Mouse (Mus musculus) embryonic facial prominence, embryonic 11.5 days (tissue): Measurements from ENCODE around the gene Pde6g. TPM values are rescaled to one million over a fixed set of nuclear protein-coding genes. Genes with fewer than 3 reads are reported as not detected.
"Not testable (repeated sequence)": the region's sequence is repeated elsewhere in the genome, so short reads cannot be mapped to it uniquely, and the experiment has no call there.

Experiments used
- ATAC-seq: fragments of 200-750 bp; cut with Nextera tagmentation; replicated peaks from 2 replicates; pipeline ENCODE4 v1.8.0; 2017; ENCODE audit warnings: low read depth; ENCODE audit not compliant: insufficient number of reproducible peaks, low FRiP score, low TSS enrichment
- DNase-seq: peaks from one replicate; pipeline ENCODE4 v3.0.0-alpha.2; 2015; ENCODE audit warnings: low spot score
- H3K27ac ChIP-seq: fragments of 300-500 bp; sonication (generic); replicated peaks from 2 replicates; pipeline ENCODE4 v1.5.1; 2014; ENCODE audit warnings: mild to moderate bottlenecking, low read depth, low read length, control low read depth
- H3K27me3 ChIP-seq: fragments of 300-500 bp; sonication (generic); 2 replicates; pipeline ENCODE4 v1.6.1; 2014; ENCODE audit warnings: mild to moderate bottlenecking, low read length, moderate library complexity, mixed read lengths; ENCODE audit not compliant: control insufficient read depth, insufficient read depth
- H3K36me3 ChIP-seq: fragments of 300-500 bp; sonication (generic); replicated peaks from 2 replicates; pipeline ENCODE4 v1.6.1; 2014; ENCODE audit warnings: low read depth, mild to moderate bottlenecking, low read length, moderate library complexity, mixed read lengths; ENCODE audit not compliant: control insufficient read depth, insufficient read depth
- H3K4me1 ChIP-seq: fragments of 300-500 bp; sonication (generic); 2 replicates; pipeline ENCODE4 v1.6.1; 2014; ENCODE audit warnings: low read length, mixed read lengths; ENCODE audit not compliant: control insufficient read depth, insufficient read depth
- H3K4me2 ChIP-seq: fragments of 300-500 bp; sonication (generic); 2 replicates; pipeline ENCODE4 v1.6.1; 2014; ENCODE audit warnings: low read depth, mild to moderate bottlenecking, control low read depth, low read length, moderate library complexity
- H3K4me3 ChIP-seq: fragments of 300-500 bp; sonication (generic); 2 replicates; pipeline ENCODE4 v1.5.1; 2014; ENCODE audit warnings: low read depth, low read length, control low read depth
- H3K9ac ChIP-seq: fragments of 300-500 bp; sonication (generic); replicated peaks from 2 replicates; pipeline ENCODE4 v1.6.1; 2014; ENCODE audit warnings: mild to moderate bottlenecking, control low read depth, low read length
- H3K9me3 ChIP-seq: fragments of 300-500 bp; sonication (generic); replicated peaks from 2 replicates; pipeline ENCODE4 v1.6.1; 2016; ENCODE audit warnings: mild to moderate bottlenecking, low read length, inconsistent platforms, mixed read lengths; ENCODE audit not compliant: control insufficient read depth
- WGBS: fragments of 180-500 bp; shearing (Covaris S2); extraction: QIAGEN DNeasy Blood & Tissue Kit; methylation state at CpG from one replicate; pipeline ENCODE4 v1.1.7; 2014; 5-methylcytosine and 5-hydroxymethylcytosine counted together
- polyA plus RNA-seq: library from polyadenylated mRNA; unstranded; fragments of >200 nt; fragmentation: Nextera tagmentation; extraction: Ambion mirVana; gene quantifications from 2 replicates; pipeline ENCODE4 v1.2.1, GENCODE M21; 2014

Gene Pde6g
- polyA plus RNA-seq, 1 experiment from 2014 or later, result 0.48 TPM

GRCm38 (mm10) chr11:120437152-120437856 lies 16.0 kb downstream of the Pde6g start, which contains the start of gene Nploc4:
Gene Nploc4 (minus strand): TSS chr11:120437708.
- Histone ChIP-seq H3K4me3 (peak within 1 kb of the TSS; percentile 99), H3K4me1 (no peaks in the 10 kb centered on the region), H3K9me3 (no peaks in the 10 kb centered on the region), H3K36me3 (peaks cover 7% of the 10 kb centered on the region), H3K27me3 (no peaks in the 10 kb centered on the region), H3K27ac (peak within 1 kb of the TSS; percentile 65), H3K4me2 (peak within 1 kb of the TSS; percentile 86), H3K9ac (peak within 1 kb of the TSS; percentile 98)
- peak; percentile 93 for DNase-seq
- ATAC-seq, result peak; percentile 80
- 0% methylated on average over 66 of the region's 77 CpGs for WGBS

GRCm38 (mm10) chr11:120426727-120427126 lies 26.6 kb downstream of the Pde6g start:
- Histone ChIP-seq H3K9me3 (no peaks in the 10 kb centered on the region), H3K4me3 (no peak overlapping the region), H3K36me3 (peaks cover 22% of the 10 kb centered on the region), H3K4me2 (no peak overlapping the region), H3K27ac (no peak overlapping the region), H3K9ac (no peak overlapping the region), H3K4me1 (no peaks in the 10 kb centered on the region), H3K27me3 (no peaks in the 10 kb centered on the region)
- 94% methylated on average over 3 of the region's 3 CpGs for WGBS
- ATAC-seq (no peak), DNase-seq (no peak)

GRCm38 (mm10) chr11:120423569-120424295 lies 29.6 kb downstream of the Pde6g start:
- WGBS, result 71% methylated on average over 9 of the region's 9 CpGs
- H3K9me3 ChIP-seq, result no peaks in the 10 kb centered on the region
- H3K9ac ChIP-seq, result no peak overlapping the region
- no peak overlapping the region for H3K27ac ChIP-seq
- no peaks in the 10 kb centered on the region for H3K4me1 ChIP-seq
- no peak overlapping the region for H3K4me2 ChIP-seq
- H3K36me3 ChIP-seq, result peaks cover 20% of the 10 kb centered on the region
- no peaks in the 10 kb centered on the region for H3K27me3 ChIP-seq
- peak; percentile 83 for DNase-seq
- no peak overlapping the region for H3K4me3 ChIP-seq
- no peak for ATAC-seq

GRCm38 (mm10) chr11:120422651-120423568 lies 30.4 kb downstream of the Pde6g start:
- H3K9ac ChIP-seq, result no peak overlapping the region
- no peaks in the 10 kb centered on the region for H3K4me1 ChIP-seq
- no peaks in the 10 kb centered on the region for H3K27me3 ChIP-seq
- DNase-seq (no peak), ATAC-seq (no peak)
- no peak overlapping the region for H3K4me2 ChIP-seq
- H3K4me3 ChIP-seq, result no peak overlapping the region
- peaks cover 15% of the 10 kb centered on the region for H3K36me3 ChIP-seq
- H3K27ac ChIP-seq, result no peak overlapping the region
- H3K9me3 ChIP-seq, result no peaks in the 10 kb centered on the region
- 90% methylated on average over 13 of the region's 13 CpGs for WGBS

- ATAC-seq (no peak), DNase-seq (no peak)
- H3K36me3 ChIP-seq, result peaks cover 19% of the 10 kb centered on the region
- H3K27ac ChIP-seq, result no peak overlapping the region
- H3K9ac ChIP-seq, result no peak overlapping the region
- no peaks in the 10 kb centered on the region for H3K27me3 ChIP-seq
- no peak overlapping the region for H3K4me2 ChIP-seq
- H3K4me3 ChIP-seq, result no peak overlapping the region
- no peaks in the 10 kb centered on the region for H3K9me3 ChIP-seq
- 94% methylated on average over 1 of the region's 1 CpGs for WGBS
- H3K4me1 ChIP-seq, result no peaks in the 10 kb centered on the region
Measured at GRCm38 (mm10) chr11:120418592-120418991, 34.7 kb downstream of the Pde6g start.

- DNase-seq, result no peak
- Histone ChIP-seq H3K36me3 (peaks cover 22% of the 10 kb centered on the region), H3K4me1 (no peaks in the 10 kb centered on the region), H3K27ac (no peak overlapping the region), H3K9ac (no peak overlapping the region), H3K9me3 (no peaks in the 10 kb centered on the region), H3K4me2 (no peak overlapping the region), H3K4me3 (no peak overlapping the region), H3K27me3 (no peaks in the 10 kb centered on the region)
- 91% methylated on average over 7 of the region's 7 CpGs for WGBS
- no peak for ATAC-seq
Measured at GRCm38 (mm10) chr11:120417852-120418251, 35.4 kb downstream of the Pde6g start.

GRCm38 (mm10) chr11:120413621-120414020 lies 39.7 kb downstream of the Pde6g start:
- H3K27me3 ChIP-seq, DNase-seq, H3K4me1 ChIP-seq, H3K4me2 ChIP-seq, H3K9ac ChIP-seq, ATAC-seq, H3K4me3 ChIP-seq, H3K27ac ChIP-seq, H3K9me3 ChIP-seq: not testable (repeated sequence)
- H3K36me3 ChIP-seq, result peaks cover 22% of the 10 kb centered on the region
- 95% methylated on average over 7 of the region's 10 CpGs for WGBS
